Mouse (Mus musculus) ES-Bruce4 (cell line): ENCODE measurements at regions not wholly inside any gene's neighbourhood (a gene's known extent, or its start where the extent isn't known, plus 50 kb on each side); places are given as distances from the start of the nearest gene placed in this dataset.

ENCODE experiments used
- H3K27ac ChIP-seq: 2 replicates; pipeline ENCODE4 v1.5.1; 2012; ENCODE audit warnings: low read length, inconsistent platforms; ENCODE audit not compliant: insufficient read depth
- H3K27me3 ChIP-seq: 2 replicates; pipeline ENCODE4 v1.6.1; 2012; ENCODE audit warnings: mild to moderate bottlenecking, low read length, inconsistent platforms; ENCODE audit not compliant: control insufficient read depth, poor library complexity, insufficient read depth, severe bottlenecking
- H3K36me3 ChIP-seq: 2 replicates; pipeline ENCODE4 v1.6.1; 2012; ENCODE audit warnings: inconsistent platforms, mild to moderate bottlenecking, low read length, moderate library complexity; ENCODE audit not compliant: control insufficient read depth, poor library complexity, insufficient read depth, severe bottlenecking
- H3K4me1 ChIP-seq: one replicate; pipeline ENCODE4 v1.8.1; 2011; ENCODE audit warnings: low read length; ENCODE audit not compliant: control insufficient read depth, insufficient read depth
- H3K4me3 ChIP-seq: 2 replicates; pipeline ENCODE4 v1.5.1; 2011; ENCODE audit warnings: low read depth, mild to moderate bottlenecking, low read length
- H3K9ac ChIP-seq: 2 replicates; pipeline ENCODE4 v1.6.1; 2012; ENCODE audit warnings: low read depth, mild to moderate bottlenecking, inconsistent platforms; ENCODE audit not compliant: poor library complexity, severe bottlenecking
- H3K9me3 ChIP-seq: replicated peaks from 2 replicates; pipeline ENCODE4 v1.6.1; 2012; ENCODE audit warnings: mild to moderate bottlenecking, low read length, inconsistent platforms; ENCODE audit not compliant: control insufficient read depth, poor library complexity, insufficient read depth, severe bottlenecking
- CTCF ChIP-seq: IDR thresholded peaks from one replicate; pipeline ENCODE4 v1.8.1; 2011; ENCODE audit warnings: low read depth, low read length
- EP300 ChIP-seq: IDR thresholded peaks from 2 replicates; pipeline ENCODE4 v1.6.1; 2011; ENCODE audit warnings: low read depth, low read length; ENCODE audit not compliant: insufficient read depth
- POLR2A ChIP-seq: IDR thresholded peaks from one replicate; pipeline ENCODE4 v1.8.1; 2011; ENCODE audit warnings: low read length; ENCODE audit not compliant: insufficient read depth

DNA sequence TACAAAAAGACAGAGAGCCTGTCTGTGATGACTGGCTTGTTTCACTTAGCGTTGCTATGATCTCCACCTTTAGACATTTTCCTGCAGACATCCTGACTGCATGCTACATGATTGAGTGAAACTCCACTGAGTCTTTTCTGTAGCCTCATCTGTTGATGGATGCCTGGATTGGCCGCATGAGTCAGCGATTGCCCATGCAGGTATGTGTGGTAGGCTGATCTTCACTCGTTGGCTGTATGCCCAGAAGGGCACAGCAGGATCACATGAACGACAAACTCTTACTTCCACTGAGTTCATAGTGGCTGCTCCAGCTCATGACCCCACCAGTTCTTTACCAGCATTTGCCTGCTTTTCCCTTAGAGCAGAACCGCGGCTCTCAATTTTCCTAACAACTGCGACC, 266.6 kb upstream of the Adamts16 start:
- Histone ChIP-seq H3K36me3 (no peaks in the 10 kb centered on the region), H3K27me3 (no peaks in the 10 kb centered on the region), H3K4me3 (no peak overlapping the region), H3K9me3 (no peaks in the 10 kb centered on the region), H3K27ac (no peak overlapping the region), H3K4me1 (no peaks in the 10 kb centered on the region), H3K9ac (no peak overlapping the region)
- no peak for TF ChIP-seq EP300
- no peak for TF ChIP-seq CTCF
- no peak for TF ChIP-seq POLR2A

DNA sequence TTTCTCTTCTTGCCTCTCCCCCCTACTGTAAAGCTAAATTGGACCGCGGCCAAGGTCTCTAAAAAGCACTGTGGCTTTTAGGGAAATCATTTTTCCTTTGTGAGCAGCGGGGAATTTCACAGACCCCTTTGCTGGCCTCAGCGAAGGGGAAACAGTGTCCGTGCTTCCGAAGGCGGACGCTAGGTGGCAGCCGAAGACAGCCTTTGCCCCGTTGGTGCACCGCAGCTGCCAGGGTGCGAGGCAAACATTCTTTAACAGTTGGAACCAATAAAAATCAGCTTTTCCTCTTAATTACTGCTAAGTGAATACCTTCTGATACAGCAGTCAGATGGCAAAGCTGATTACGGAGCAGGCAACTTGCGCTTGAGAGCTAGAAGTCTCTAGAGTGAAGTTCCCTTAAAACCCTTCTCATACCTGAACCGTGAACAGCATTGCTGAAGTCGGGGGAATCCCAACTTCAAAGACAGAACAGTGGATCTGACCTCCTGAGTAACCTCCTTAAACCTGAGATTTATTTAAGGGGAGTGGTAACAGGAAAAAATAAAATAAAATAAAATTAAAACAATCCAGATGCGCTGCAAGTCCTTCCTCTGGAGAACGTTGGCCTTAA, 263.7 kb upstream of the Adamts16 start:
- Histone ChIP-seq H3K36me3 (no peaks in the 10 kb centered on the region), H3K27me3 (no peaks in the 10 kb centered on the region), H3K4me3 (no peak overlapping the region), H3K27ac (no peak overlapping the region), H3K4me1 (no peaks in the 10 kb centered on the region), H3K9me3 (no peaks in the 10 kb centered on the region), H3K9ac (no peak overlapping the region)
- peak; percentile 88 for TF ChIP-seq CTCF
- TF ChIP-seq EP300: no peak

GRCm38 (mm10) chr13:71104419-71105228, 263.0 kb upstream of the Adamts16 start:
- Histone ChIP-seq H3K27me3 (no peaks in the 10 kb centered on the region; the same call in 1 of the 2 replicates), H3K4me3 (no peak overlapping the region)

GRCm38 (mm10) chr13:71084301-71084700, 242.7 kb upstream of the Adamts16 start:
- Histone ChIP-seq H3K27me3 (no peaks in the 10 kb centered on the region), H3K27ac (no peak overlapping the region), H3K36me3 (no peaks in the 10 kb centered on the region), H3K4me3 (no peak overlapping the region), H3K9ac (no peak overlapping the region), H3K4me1 (no peaks in the 10 kb centered on the region), H3K9me3 (no peaks in the 10 kb centered on the region)
- no peak for TF ChIP-seq CTCF
- TF ChIP-seq POLR2A: no peak
- no peak for TF ChIP-seq EP300

More at GRCm38 (mm10) chr13:71104419-71105228, 263.0 kb upstream of the Adamts16 start:
- H3K27ac ChIP-seq: no peak overlapping the region
- no peaks in the 10 kb centered on the region for H3K4me1 ChIP-seq
- H3K9me3 ChIP-seq: no peaks in the 10 kb centered on the region
- TF ChIP-seq POLR2A: no peak
- no peak for TF ChIP-seq EP300
- no peak for TF ChIP-seq CTCF
- no peak overlapping the region for H3K9ac ChIP-seq
- H3K36me3 ChIP-seq: no peaks in the 10 kb centered on the region

- Histone ChIP-seq H3K4me3 (no peak overlapping the region), H3K36me3 (no peaks in the 10 kb centered on the region), H3K9ac (no peak overlapping the region), H3K9me3 (no peaks in the 10 kb centered on the region), H3K4me1 (no peaks in the 10 kb centered on the region), H3K27me3 (no peaks in the 10 kb centered on the region), H3K27ac (no peak overlapping the region)
- TF ChIP-seq CTCF (no peak), EP300 (no peak), POLR2A (no peak)
Measured at GRCm38 (mm10) chr13:71075916-71076315, 234.3 kb upstream of the Adamts16 start.

- Histone ChIP-seq H3K4me3 (no peak overlapping the region), H3K36me3 (no peaks in the 10 kb centered on the region), H3K27me3 (no peaks in the 10 kb centered on the region), H3K4me1 (no peaks in the 10 kb centered on the region), H3K9me3 (no peaks in the 10 kb centered on the region), H3K9ac (no peak overlapping the region), H3K27ac (no peak overlapping the region)
- TF ChIP-seq CTCF (no peak), EP300 (no peak), POLR2A (no peak)
Measured at GRCm38 (mm10) chr13:71074012-71074411, 232.4 kb upstream of the Adamts16 start.
